Mouse (Mus musculus) embryonic fibroblast, embryonic 13.5 days (primary cell): Measurements from ENCODE around the gene Vps29.

Experiments used
- CTCF ChIP-seq: IDR thresholded peaks from 2 replicates; pipeline ENCODE4 v1.5.1; 2011; ENCODE audit warnings: mild to moderate bottlenecking, control low read depth, low read length, moderate library complexity, borderline replicate concordance; ENCODE audit not compliant: insufficient read depth
- POLR2A ChIP-seq: IDR thresholded peaks from 2 replicates; pipeline ENCODE4 v1.6.1; 2011; ENCODE audit warnings: low read depth, mild to moderate bottlenecking, control low read depth, low read length, moderate library complexity

DNA sequence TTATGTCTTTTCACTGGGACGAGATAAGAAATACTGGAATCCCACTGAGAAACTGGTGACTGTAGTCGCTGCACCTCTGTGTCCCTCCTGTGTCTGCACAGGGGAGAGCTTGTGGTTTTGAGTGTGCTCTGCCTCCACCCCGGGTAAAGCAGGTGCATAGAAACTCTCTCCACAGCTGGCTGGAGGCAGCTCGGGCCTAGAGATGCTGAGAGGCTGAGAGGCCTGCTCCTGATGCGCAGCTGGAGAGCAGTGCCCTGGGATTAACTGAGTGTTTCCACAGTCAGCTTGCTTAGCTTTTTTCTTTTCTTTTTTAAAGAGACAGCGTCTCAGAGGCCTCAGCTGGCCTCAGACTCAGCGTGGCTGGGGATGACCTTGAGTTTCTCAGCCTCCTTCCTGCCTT, 42.5 kb upstream of the Vps29 start:
- TF ChIP-seq POLR2A (no peak), CTCF (no peak)
